Mouse (Mus musculus) MEL (cell line): ENCODE measurements at regions not wholly inside any gene's neighbourhood (a gene's known extent, or its start where the extent isn't known, plus 50 kb on each side); places are given as distances from the start of the nearest gene placed in this dataset.

ENCODE experiments used
- DNase-seq: peaks from one replicate; pipeline ENCODE4 v3.0.0; 2011; ENCODE audit warnings: low read depth, low spot score
- H3K27ac ChIP-seq: 2 replicates; pipeline ENCODE4 v1.5.1; 2012; ENCODE audit warnings: low read depth, mild to moderate bottlenecking, control low read depth, low read length, moderate library complexity; ENCODE audit not compliant: control insufficient read depth
- H3K27me3 ChIP-seq, 2 experiments: fragments of 150-350 bp in 1 of 2; sonication (generic) in 1 of 2; 2 replicates each; pipeline ENCODE4 v1.6.1; 2012; ENCODE audit warnings: low read length in 2 of 2, mild to moderate bottlenecking in 2 of 2, improper control_type of control experiment in 1 of 2, moderate library complexity in 1 of 2; ENCODE audit not compliant: insufficient read depth in 2 of 2, control insufficient read depth in 1 of 2
- H3K36me3 ChIP-seq, 2 experiments: 2 replicates each; pipeline ENCODE4 v1.6.1; 2012 to 2014; ENCODE audit warnings: low read length in 2 of 2, improper control_type of control experiment in 1 of 2, inconsistent platforms in 1 of 2, mild to moderate bottlenecking in 1 of 2; ENCODE audit not compliant: insufficient read depth in 2 of 2, control insufficient read depth in 1 of 2
- H3K4me1 ChIP-seq, 2 experiments: fragments of 150-350 bp in 1 of 2; sonication (generic) in 1 of 2; 2 replicates each; pipeline ENCODE4 v1.6.1; 2012; ENCODE audit warnings: low read length in 2 of 2, improper control_type of control experiment in 1 of 2, mild to moderate bottlenecking in 1 of 2; ENCODE audit not compliant: insufficient read depth in 2 of 2, control insufficient read depth in 1 of 2
- H3K4me3 ChIP-seq, 2 experiments: fragments of 150-350 bp in 1 of 2; sonication (generic) in 1 of 2; 2 replicates each; pipeline ENCODE4 v1.5.1; 2012; ENCODE audit warnings: low read depth in 2 of 2, low read length in 2 of 2, mild to moderate bottlenecking in 2 of 2, moderate library complexity in 2 of 2, control low read depth in 1 of 2, improper control_type of control experiment in 1 of 2; ENCODE audit not compliant: control insufficient read depth in 1 of 2, insufficient read depth in 1 of 2
- H3K79me2 ChIP-seq: 2 replicates; pipeline ENCODE4 v1.6.1; 2012; ENCODE audit warnings: mild to moderate bottlenecking, low read length, moderate library complexity; ENCODE audit not compliant: control insufficient read depth, poor library complexity, insufficient read depth
- H3K9ac ChIP-seq: 2 replicates; pipeline ENCODE4 v1.6.1; 2012; ENCODE audit warnings: low read depth, mild to moderate bottlenecking, control low read depth, low read length, moderate library complexity; ENCODE audit not compliant: control insufficient read depth, poor library complexity, severe bottlenecking
- H3K9me3 ChIP-seq: fragments of 150-350 bp; sonication (generic); replicated peaks from 2 replicates; pipeline ENCODE4 v1.6.1; 2012; ENCODE audit warnings: mild to moderate bottlenecking, low read length, improper control_type of control experiment, moderate library complexity; ENCODE audit not compliant: insufficient read depth
- BHLHE40 ChIP-seq: IDR thresholded peaks from 2 replicates; pipeline ENCODE4 v1.6.1; 2012; ENCODE audit warnings: low read depth, mild to moderate bottlenecking, inconsistent platforms, low read length, improper control_type of control experiment, borderline replicate concordance
- CHD1 ChIP-seq: IDR thresholded peaks from 2 replicates; pipeline ENCODE4 v1.6.1; 2012; ENCODE audit warnings: low read depth, mild to moderate bottlenecking, inconsistent platforms, low read length, improper control_type of control experiment
- CHD2 ChIP-seq: IDR thresholded peaks from 2 replicates; pipeline ENCODE4 v1.6.1; 2011; ENCODE audit warnings: low read length, improper control_type of control experiment
- CTCF ChIP-seq, 3 experiments: IDR thresholded peaks in 2 of 3; conservative IDR thresholded peaks in 1 of 3; 2 replicates each; pipeline ENCODE4 v1.5.1; 2011 to 2012; ENCODE audit warnings: low read length in 3 of 3, low read depth in 2 of 3, mild to moderate bottlenecking in 2 of 3, improper control_type of control experiment in 1 of 3, inconsistent platforms in 1 of 3, mixed read lengths in 1 of 3, moderate library complexity in 1 of 3; ENCODE audit not compliant: control insufficient read depth in 1 of 3, insufficient read depth in 1 of 3, poor library complexity in 1 of 3, severe bottlenecking in 1 of 3
- ELF1 ChIP-seq: IDR thresholded peaks from 2 replicates; pipeline ENCODE4 v1.6.1; 2014; ENCODE audit warnings: low read depth, mild to moderate bottlenecking, inconsistent platforms, low read length, improper control_type of control experiment, moderate library complexity
- EP300 ChIP-seq, 2 experiments: IDR thresholded peaks; 2 replicates each; pipeline ENCODE4 v1.6.1; 2011; ENCODE audit warnings: improper control_type of control experiment in 2 of 2, low read length in 2 of 2, low read depth in 1 of 2, mild to moderate bottlenecking in 1 of 2
- GABPA ChIP-seq: IDR thresholded peaks from 2 replicates; pipeline ENCODE4 v1.6.1; 2012; ENCODE audit warnings: low read depth, mild to moderate bottlenecking, inconsistent platforms, low read length, improper control_type of control experiment, moderate library complexity
- GATA1 ChIP-seq: IDR thresholded peaks from 2 replicates; pipeline ENCODE4 v1.6.1; 2011; ENCODE audit warnings: low read depth, low read length, improper control_type of control experiment
- HCFC1 ChIP-seq: IDR thresholded peaks from 2 replicates; pipeline ENCODE4 v1.6.1; 2012; ENCODE audit warnings: low read depth, mild to moderate bottlenecking, inconsistent platforms, low read length, improper control_type of control experiment, moderate library complexity
- KAT2A ChIP-seq: conservative IDR thresholded peaks from 2 replicates; pipeline ENCODE4 v1.6.1; 2012; ENCODE audit warnings: low read depth, low read length, improper control_type of control experiment, inconsistent platforms
- MAX ChIP-seq: IDR thresholded peaks from 2 replicates; pipeline ENCODE4 v1.6.1; 2011; ENCODE audit warnings: low read length, improper control_type of control experiment
- MEF2A ChIP-seq: IDR thresholded peaks from 2 replicates; pipeline ENCODE4 v1.6.1; 2014; ENCODE audit warnings: low read depth, mild to moderate bottlenecking, inconsistent platforms, low read length, improper control_type of control experiment; ENCODE audit not compliant: poor library complexity, insufficient replicate concordance, severe bottlenecking; ENCODE audit errors: extremely low read depth
- MXI1 ChIP-seq: IDR thresholded peaks from 2 replicates; pipeline ENCODE4 v1.6.1; 2011; ENCODE audit warnings: mild to moderate bottlenecking, low read depth, low read length, improper control_type of control experiment
- MYB ChIP-seq: IDR thresholded peaks from 2 replicates; pipeline ENCODE4 v1.6.1; 2011; ENCODE audit warnings: mild to moderate bottlenecking, low read depth, low read length, improper control_type of control experiment
- MYC ChIP-seq: IDR thresholded peaks from 2 replicates; pipeline ENCODE4 v1.6.1; 2011; ENCODE audit warnings: low read depth, mild to moderate bottlenecking, low read length, improper control_type of control experiment, moderate library complexity
- NELFE ChIP-seq: IDR thresholded peaks from 2 replicates; pipeline ENCODE4 v1.6.1; 2011; ENCODE audit warnings: low read depth, low read length, improper control_type of control experiment
- POLR2AphosphoS2 ChIP-seq: IDR thresholded peaks from 2 replicates; pipeline ENCODE4 v1.6.1; 2011; ENCODE audit warnings: low read length, improper control_type of control experiment
- RAD21 ChIP-seq: IDR thresholded peaks from 2 replicates; pipeline ENCODE4 v1.6.1; 2011; ENCODE audit warnings: mild to moderate bottlenecking, low read depth, low read length, improper control_type of control experiment
- SIN3A ChIP-seq: IDR thresholded peaks from 2 replicates; pipeline ENCODE4 v1.6.1; 2012; ENCODE audit warnings: low read length, improper control_type of control experiment, inconsistent platforms
- SMC3 ChIP-seq: IDR thresholded peaks from 2 replicates; pipeline ENCODE4 v1.6.1; 2011; ENCODE audit warnings: low read depth, low read length, improper control_type of control experiment
- TAL1 ChIP-seq: IDR thresholded peaks from 2 replicates; pipeline ENCODE4 v1.6.1; 2012; ENCODE audit warnings: mild to moderate bottlenecking, inconsistent platforms, low read length, moderate library complexity, mixed read lengths
- TBP ChIP-seq: IDR thresholded peaks from 2 replicates; pipeline ENCODE4 v1.8.0; 2011; ENCODE audit warnings: low read depth, low read length, improper control_type of control experiment
- TCF12 ChIP-seq: IDR thresholded peaks from 2 replicates; pipeline ENCODE4 v1.6.1; 2014; ENCODE audit warnings: low read depth, mild to moderate bottlenecking, inconsistent platforms, low read length, improper control_type of control experiment, moderate library complexity
- USF1 ChIP-seq: IDR thresholded peaks from 2 replicates; pipeline ENCODE4 v1.6.1; 2014; ENCODE audit warnings: low read depth, mild to moderate bottlenecking, inconsistent platforms, low read length, improper control_type of control experiment, moderate library complexity
- ZC3H11A ChIP-seq: IDR thresholded peaks from 2 replicates; pipeline ENCODE4 v1.6.1; 2012; ENCODE audit warnings: low read depth, mild to moderate bottlenecking, inconsistent platforms, low read length, improper control_type of control experiment
- ZMIZ1 ChIP-seq: IDR thresholded peaks from 2 replicates; pipeline ENCODE4 v1.6.1; 2012; ENCODE audit warnings: low read depth, mild to moderate bottlenecking, inconsistent platforms, low read length, improper control_type of control experiment, moderate library complexity
- ZNF384 ChIP-seq: IDR thresholded peaks from 2 replicates; pipeline ENCODE4 v1.6.1; 2012; ENCODE audit warnings: low read depth, mild to moderate bottlenecking, inconsistent platforms, low read length, improper control_type of control experiment

DNA sequence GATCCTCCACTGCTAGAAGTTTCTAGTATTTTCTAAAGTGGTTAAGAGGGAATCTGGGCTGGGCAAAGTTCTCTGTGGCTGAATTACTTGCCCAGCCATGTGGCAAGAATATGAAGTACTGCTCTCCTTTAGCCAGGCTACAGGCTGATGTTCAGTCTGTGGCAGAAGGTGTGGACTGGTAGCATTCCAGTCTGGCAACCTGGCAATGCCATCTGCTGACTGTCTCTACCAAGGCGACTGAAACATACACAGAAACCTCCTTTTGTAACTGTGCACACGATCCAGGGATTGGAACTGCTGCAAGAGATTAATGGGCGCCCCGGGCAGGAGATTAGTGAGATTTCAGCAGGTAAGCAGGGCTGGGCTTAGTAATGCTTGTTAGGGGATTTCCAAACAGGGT, 190.9 kb upstream of the Igfbp3 start:
- Histone ChIP-seq H3K27ac (no peak overlapping the region), H3K4me1 (no peaks in the 10 kb centered on the region), H3K27me3 (no peaks in the 10 kb centered on the region), H3K4me3 (no peak overlapping the region), H3K9ac (no peak overlapping the region), H3K36me3 (no peaks in the 10 kb centered on the region), H3K79me2 (no peaks in the 10 kb centered on the region), H3K9me3 (no peaks in the 10 kb centered on the region)
- TF ChIP-seq KAT2A (no peak), BHLHE40 (no peak), ZC3H11A (no peak), TBP (no peak), TCF12 (no peak), SIN3A (no peak), EP300 (IDR thresholded peaks at IDR 0.05; ENCODE audit: low read depth in 1 of 2, low read length in 2 of 2) (no peak), HCFC1 (no peak), NELFE (no peak), RAD21 (no peak), ELF1 (no peak), CHD1 (no peak), POLR2AphosphoS2 (no peak), MXI1 (no peak), ZMIZ1 (no peak), MYB (no peak), MAX (no peak), GABPA (no peak)
- no peak for DNase-seq

DNA sequence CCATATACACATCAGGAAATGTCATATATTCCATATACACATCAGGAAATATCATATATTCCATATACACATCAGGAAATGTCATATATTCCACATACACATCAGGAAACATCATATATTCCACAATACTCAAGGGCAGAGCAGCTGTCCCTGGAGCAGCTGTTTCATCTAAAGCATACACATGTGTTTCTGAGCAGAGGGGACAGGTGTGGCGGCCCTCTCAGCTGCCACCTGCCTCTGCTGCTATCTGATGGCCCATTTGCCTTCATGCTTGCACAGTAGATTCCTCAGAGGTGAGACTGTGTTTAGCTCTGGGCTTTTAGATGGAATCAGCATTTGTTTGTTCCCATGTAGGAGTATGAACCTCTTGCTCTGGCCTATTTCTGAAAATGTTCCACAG, 158.1 kb upstream of the Igfbp3 start:
- Histone ChIP-seq H3K9ac (no peak overlapping the region), H3K36me3 (no peaks in the 10 kb centered on the region), H3K4me3 (no peak overlapping the region), H3K4me1 (no peaks in the 10 kb centered on the region), H3K27me3 (no peaks in the 10 kb centered on the region), H3K9me3 (no peaks in the 10 kb centered on the region), H3K79me2 (no peaks in the 10 kb centered on the region), H3K27ac (no peak overlapping the region)
- TF ChIP-seq CHD1 = no peak
- no peak for TF ChIP-seq GATA1
- no peak for TF ChIP-seq USF1
- no peak for TF ChIP-seq ZC3H11A
- no peak for TF ChIP-seq EP300 (IDR thresholded peaks at IDR 0.05; ENCODE audit: low read depth in 1 of 2, low read length in 2 of 2)
- no peak for TF ChIP-seq CTCF (IDR thresholded peaks at IDR 0.05 in 2 of 3, conservative IDR thresholded peaks at IDR 0.05 in 1 of 3; ENCODE audit: control insufficient read depth in 1 of 3, insufficient read depth in 1 of 3, low read depth in 2 of 3, low read length in 3 of 3, poor library complexity in 1 of 3, severe bottlenecking in 1 of 3)
- TF ChIP-seq MEF2A = no peak
- no peak for TF ChIP-seq POLR2AphosphoS2
- TF ChIP-seq RAD21 = no peak
- TF ChIP-seq HCFC1 = no peak
- TF ChIP-seq CHD2 = no peak
- no peak for TF ChIP-seq TAL1
- TF ChIP-seq ZNF384 = no peak
- no peak for TF ChIP-seq TBP
- TF ChIP-seq KAT2A = no peak
- TF ChIP-seq MAX = no peak
- no peak for TF ChIP-seq MYC
- TF ChIP-seq SMC3 = no peak
- no peak for DNase-seq
